8 mouse cellular contexts compared by ENCODE assay signal in the genomic region with DNA sequence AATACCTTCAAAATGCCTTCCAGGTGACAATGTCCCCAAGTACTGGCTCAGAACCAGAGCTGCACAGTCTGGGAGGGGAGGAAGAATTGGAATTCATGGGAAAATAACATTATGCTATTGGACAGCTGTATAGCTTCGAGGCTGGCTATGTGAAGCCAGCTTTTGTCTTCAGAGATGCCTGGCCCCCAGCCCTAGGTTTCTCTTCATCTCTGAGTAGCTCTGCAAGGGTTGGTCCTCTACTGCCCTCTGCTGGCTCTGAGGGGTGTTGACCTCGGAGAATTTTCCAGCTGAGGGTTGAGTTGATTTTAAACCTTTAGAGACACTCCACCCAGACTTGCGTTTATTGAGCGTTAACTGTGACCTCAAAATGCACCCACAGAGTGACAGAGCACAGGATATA.
DNase-seq lines count a peak whose midpoint lies in the region; ATAC-seq lines count a peak whose summit lies in the region.

No protein-coding gene starts in this region.

- H3K4me2 ChIP-seq in hindbrain, embryonic 15.5 days = peak overlapping the region; percentile 39

- WGBS in hindbrain, embryonic 15.5 days = 7% methylated on average over 4 of the region's 4 CpGs

- H3K27me3 ChIP-seq in hindbrain, embryonic 15.5 days = no peaks in the 10 kb centered on the region

- peak; percentile 52 for DNase-seq in WW6 (ENCODE audit: low read depth, low spot score)
- peak; percentile 93 to 95 for DNase-seq in cerebellum, postnatal 10 days
- peak; percentile 67 to 79 for DNase-seq in frontal cortex, postnatal 25 days (ENCODE audit: low spot score in 2 of 2)
- DNase-seq in layer of hippocampus, postnatal 14 days (ENCODE audit: low spot score in 2 of 2) = peak; percentile 81 to 89
- DNase-seq in lung, postnatal 36 days = peak; percentile 77
- peak; percentile 73 for DNase-seq in right cerebral cortex, adult 18-20 months
- DNase-seq in urinary bladder, postnatal 14 days (ENCODE audit: low spot score) = peak; percentile 68

- peaks cover 21% of the 10 kb centered on the region for H3K4me1 ChIP-seq in hindbrain, embryonic 15.5 days (replicated peaks)

- H3K9me3 ChIP-seq in hindbrain, embryonic 15.5 days = no peaks in the 10 kb centered on the region

- H3K27ac ChIP-seq in hindbrain, embryonic 15.5 days (replicated peaks) = peak overlapping the region; percentile 63

- H3K9ac ChIP-seq in hindbrain, embryonic 15.5 days = no peak overlapping the region

- H3K36me3 ChIP-seq in hindbrain, embryonic 15.5 days = no peaks in the 10 kb centered on the region

- no peak overlapping the region for H3K4me3 ChIP-seq in hindbrain, embryonic 15.5 days

- ATAC-seq in hindbrain, embryonic 15.5 days (ENCODE audit: low FRiP score, low read depth) = peak; percentile 87
